Mouse (Mus musculus) monocyte, adult 5-6 weeks (primary cell): ENCODE results near the gene Acsf3. TPM values are rescaled to one million over a fixed set of nuclear protein-coding genes. Genes with fewer than 3 reads are reported as not detected.

ENCODE experiments used
- ATAC-seq: fragments of 153-309, 156-312 bp; replicated peaks from 2 replicates; pipeline ENCODE4 v1.8.0; 2017; ENCODE audit warnings: mild to moderate bottlenecking; ENCODE audit not compliant: low TSS enrichment, insufficient number of reproducible peaks, severe bottlenecking, poor library complexity, low FRiP score
- total RNA-seq: library from RNA; stranded (forward); fragments of 200-1000, 200-491, 200-594 nt; gene quantifications from 3 replicates; pipeline ENCODE4 v1.2.3, GENCODE M21; 2017

The Acsf3 gene
- total RNA-seq, 1 experiment from 2014 or later, result 4.1 TPM

- ATAC-seq, result no peak
Observed at GRCm38 (mm10) chr8:122803906-122804761, 28.8 kb downstream of the Acsf3 start.

GRCm38 (mm10) chr8:122805349-122805748 is 30.1 kb downstream of the Acsf3 start:
- no peak for ATAC-seq

GRCm38 (mm10) chr8:122806956-122807538 is 31.8 kb downstream of the Acsf3 start:
- no peak for ATAC-seq

- ATAC-seq, result no peak
Observed at GRCm38 (mm10) chr8:122807907-122808306, 32.6 kb downstream of the Acsf3 start.

- ATAC-seq, result no peak
Observed at GRCm38 (mm10) chr8:122810376-122810775, 35.1 kb downstream of the Acsf3 start.

GRCm38 (mm10) chr8:122811870-122812494 is 36.7 kb downstream of the Acsf3 start:
- ATAC-seq, result no peak

GRCm38 (mm10) chr8:122812610-122813250 is 37.4 kb downstream of the Acsf3 start:
- ATAC-seq, result no peak

GRCm38 (mm10) chr8:122814608-122815007 is 39.3 kb downstream of the Acsf3 start:
- no peak for ATAC-seq

GRCm38 (mm10) chr8:122816965-122817364 is 41.7 kb downstream of the Acsf3 start:
- ATAC-seq, result no peak

GRCm38 (mm10) chr8:122817724-122818496 is 42.6 kb downstream of the Acsf3 start:
- ATAC-seq, result no peak

- no peak for ATAC-seq
Observed at GRCm38 (mm10) chr8:122819776-122820175, 44.5 kb downstream of the Acsf3 start.

GRCm38 (mm10) chr8:122824571-122824970 is 49.3 kb downstream of the Acsf3 start:
- no peak for ATAC-seq

- no peak for ATAC-seq
Observed at GRCm38 (mm10) chr8:122824986-122825385, 49.7 kb downstream of the Acsf3 start.

GRCm38 (mm10) chr8:122825408-122825807 is 50.1 kb downstream of the Acsf3 start:
- ATAC-seq, result no peak

- no peak for ATAC-seq
Observed at GRCm38 (mm10) chr8:122829396-122829795, 54.1 kb downstream of the Acsf3 start.

- ATAC-seq, result peak; percentile 93
Observed at GRCm38 (mm10) chr8:122830349-122831061, 55.2 kb downstream of the Acsf3 start.

- no peak for ATAC-seq
Observed at GRCm38 (mm10) chr8:122834416-122834815, 59.1 kb downstream of the Acsf3 start.

- ATAC-seq, result peak; percentile 82
Observed at GRCm38 (mm10) chr8:122834971-122835370, 59.7 kb downstream of the Acsf3 start.
